Mouse (Mus musculus): Measurements from ENCODE around the gene Olfr196. TPM values are rescaled to one million over a fixed set of nuclear protein-coding genes. Genes with fewer than 3 reads are reported as not detected.

The Olfr196 gene
- polyA plus RNA-seq, 1 experiment from 2014 or later: not detected

Other genes starting within 250 kb of the Olfr196 start
- gene Olfr181, start 241.7 kb downstream of the Olfr196 start, polyA plus RNA-seq (2015; fragmentation: Nextera tagmentation; extraction: Ambion mirVana): not detected in 2 replicates
- gene Olfr180, start 241.1 kb downstream of the Olfr196 start, polyA plus RNA-seq (2015; fragmentation: Nextera tagmentation; extraction: Ambion mirVana): not detected in 2 replicates
- not detected in 2 replicates for gene Olfr183, start 175.1 kb downstream of the Olfr196 start, polyA plus RNA-seq (2015; fragmentation: Nextera tagmentation; extraction: Ambion mirVana)
- gene Olfr186, start 140.2 kb downstream of the Olfr196 start, polyA plus RNA-seq (2015; fragmentation: Nextera tagmentation; extraction: Ambion mirVana): 0.21 TPM in 1 of 2 replicates, not detected in the other
- 0.24 TPM in 1 of 2 replicates, not detected in the other for gene Olfr187, start 130.7 kb downstream of the Olfr196 start, polyA plus RNA-seq (2015; fragmentation: Nextera tagmentation; extraction: Ambion mirVana)
- not detected in 2 replicates for gene Olfr190, start 92.4 kb downstream of the Olfr196 start, polyA plus RNA-seq (2015; fragmentation: Nextera tagmentation; extraction: Ambion mirVana)
- gene Olfr191, start 80.6 kb downstream of the Olfr196 start, polyA plus RNA-seq (2015; fragmentation: Nextera tagmentation; extraction: Ambion mirVana): not detected in 2 replicates
- gene Olfr193, start 58.6 kb downstream of the Olfr196 start, polyA plus RNA-seq (2015; fragmentation: Nextera tagmentation; extraction: Ambion mirVana): not detected in 2 replicates
- gene Olfr194, start 49.4 kb downstream of the Olfr196 start, polyA plus RNA-seq (2015; fragmentation: Nextera tagmentation; extraction: Ambion mirVana): not detected in 2 replicates
- gene Olfr195, start 23.4 kb downstream of the Olfr196 start, polyA plus RNA-seq (2015; fragmentation: Nextera tagmentation; extraction: Ambion mirVana): not detected in 2 replicates
- gene Olfr198, start 33.1 kb upstream of the Olfr196 start, polyA plus RNA-seq (2015; fragmentation: Nextera tagmentation; extraction: Ambion mirVana): not detected in 2 replicates
- not detected in 2 replicates for gene Olfr199, start 49.3 kb upstream of the Olfr196 start, polyA plus RNA-seq (2015; fragmentation: Nextera tagmentation; extraction: Ambion mirVana)
- gene Olfr201, start 102.2 kb upstream of the Olfr196 start, polyA plus RNA-seq (2015; fragmentation: Nextera tagmentation; extraction: Ambion mirVana): not detected in 2 replicates
- gene Olfr202, start 116.3 kb upstream of the Olfr196 start, polyA plus RNA-seq (2015; fragmentation: Nextera tagmentation; extraction: Ambion mirVana): not detected in 2 replicates
- gene Olfr203, start 128.4 kb upstream of the Olfr196 start, polyA plus RNA-seq (2015; fragmentation: Nextera tagmentation; extraction: Ambion mirVana): not detected in 2 replicates
- not detected in 2 replicates for gene Olfr204, start 147.8 kb upstream of the Olfr196 start, polyA plus RNA-seq (2015; fragmentation: Nextera tagmentation; extraction: Ambion mirVana)
- gene Olfr205, start 160.7 kb upstream of the Olfr196 start, polyA plus RNA-seq (2015; fragmentation: Nextera tagmentation; extraction: Ambion mirVana): not detected in 2 replicates
- not detected in 2 replicates for gene Olfr206, start 178.8 kb upstream of the Olfr196 start, polyA plus RNA-seq (2015; fragmentation: Nextera tagmentation; extraction: Ambion mirVana)
- not detected in 2 replicates for gene Olfr209, start 193.5 kb upstream of the Olfr196 start, polyA plus RNA-seq (2015; fragmentation: Nextera tagmentation; extraction: Ambion mirVana)
- gene Gabrr3, start 236.9 kb upstream of the Olfr196 start, polyA plus RNA-seq (2015; fragmentation: Nextera tagmentation; extraction: Ambion mirVana): not detected in 2 replicates